Mouse (Mus musculus) forebrain, embryonic 14.5 days (tissue): ENCODE measurements around the gene Tbx5. TPM values are rescaled to one million over a fixed set of nuclear protein-coding genes. Genes with fewer than 3 reads are reported as not detected.

Source experiments
- ATAC-seq: fragments of 200-750 bp; cut with Nextera tagmentation; 2 replicates; pipeline ENCODE4 v1.8.0; 2017; ENCODE audit warnings: mild to moderate bottlenecking, moderate library complexity
- DNase-seq: peaks from one replicate; pipeline ENCODE4 v3.0.0-alpha.2; 2015; ENCODE audit warnings: low spot score
- H3K27ac ChIP-seq: fragments of 300-500 bp; sonication (generic); 2 replicates; pipeline ENCODE4 v1.5.1; 2014; ENCODE audit warnings: low read depth, mild to moderate bottlenecking, control low read depth, low read length, moderate library complexity
- H3K27me3 ChIP-seq: fragments of 300-500 bp; sonication (generic); replicated peaks from 2 replicates; pipeline ENCODE4 v1.6.1; 2014; ENCODE audit warnings: low read length, control low read depth, mixed read lengths; ENCODE audit not compliant: control insufficient read depth, insufficient read depth
- H3K36me3 ChIP-seq: fragments of 300-500 bp; sonication (generic); 2 replicates; pipeline ENCODE4 v1.6.1; 2014; ENCODE audit warnings: low read length, control low read depth; ENCODE audit not compliant: control insufficient read depth, insufficient read depth
- H3K4me1 ChIP-seq: fragments of 300-500 bp; sonication (generic); 2 replicates; pipeline ENCODE4 v1.6.1; 2014; ENCODE audit warnings: antibody characterized with exemption, low read length, control low read depth; ENCODE audit not compliant: control insufficient read depth, insufficient read depth
- H3K4me2 ChIP-seq: fragments of 300-500 bp; sonication (generic); 2 replicates; pipeline ENCODE4 v1.6.1; 2014; ENCODE audit warnings: mild to moderate bottlenecking, control low read depth, low read length
- H3K4me3 ChIP-seq: fragments of 300-500 bp; sonication (generic); 2 replicates; pipeline ENCODE4 v1.5.1; 2014; ENCODE audit warnings: low read depth, low read length, control low read depth
- H3K9ac ChIP-seq: fragments of 300-500 bp; sonication (generic); 2 replicates; pipeline ENCODE4 v1.6.1; 2014; ENCODE audit warnings: mild to moderate bottlenecking, low read length, control low read depth, moderate library complexity
- H3K9me3 ChIP-seq: fragments of 300-500 bp; sonication (generic); replicated peaks from 2 replicates; pipeline ENCODE4 v1.6.1; 2016; ENCODE audit warnings: low read length, control low read depth, mixed read lengths; ENCODE audit not compliant: control insufficient read depth
- WGBS: fragments of 180-500 bp; shearing (Covaris S2); extraction: QIAGEN DNeasy Blood & Tissue Kit; methylation state at CpG from one replicate; pipeline ENCODE4 v1.1.7; 2014; 5-methylcytosine and 5-hydroxymethylcytosine counted together
- polyA plus RNA-seq: library from polyadenylated mRNA; unstranded; fragments of >200 nt; fragmentation: Nextera tagmentation; extraction: Ambion mirVana; gene quantifications from 2 replicates; pipeline ENCODE4 v1.2.1, GENCODE M21; 2014

Tbx5 gene
- polyA plus RNA-seq, 1 experiment from 2014 or later: 0.04 TPM

DNA sequence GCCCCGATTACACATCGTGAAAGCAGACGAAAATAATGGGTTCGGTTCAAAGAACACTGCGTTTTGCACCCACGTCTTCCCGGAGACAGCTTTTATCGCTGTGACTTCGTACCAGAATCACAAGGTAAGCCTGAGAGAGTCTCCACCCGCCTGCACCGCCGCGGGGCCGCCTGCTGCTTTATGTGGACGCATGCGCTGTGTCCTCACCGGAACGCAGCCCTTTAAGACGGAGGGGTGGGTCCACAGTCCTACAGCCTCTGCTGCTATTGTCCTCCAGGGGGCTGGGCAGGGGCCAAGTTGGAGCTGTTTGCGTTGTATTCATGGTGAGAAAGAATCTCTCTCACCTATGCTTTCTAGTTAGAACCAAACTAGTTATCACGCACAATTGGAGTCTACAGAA, 12.5 kb downstream of the Tbx5 start:
- H3K9ac ChIP-seq: no peak overlapping the region
- H3K4me3 ChIP-seq: peak overlapping the region; percentile 3; the same call in 1 of the 2 replicates
- peak; percentile 73 for DNase-seq
- peaks cover 72% of the 10 kb centered on the region for H3K27me3 ChIP-seq
- WGBS: under 1% methylated on average over 21 of the region's 21 CpGs
- peak overlapping the region; percentile 42 for H3K4me2 ChIP-seq
- no peaks in the 10 kb centered on the region for H3K9me3 ChIP-seq
- ATAC-seq: peak; percentile 83
- no peaks in the 10 kb centered on the region for H3K36me3 ChIP-seq
- H3K4me1 ChIP-seq: peaks cover 5% of the 10 kb centered on the region; the same call in 1 of the 2 replicates
- H3K27ac ChIP-seq: no peak overlapping the region

DNA sequence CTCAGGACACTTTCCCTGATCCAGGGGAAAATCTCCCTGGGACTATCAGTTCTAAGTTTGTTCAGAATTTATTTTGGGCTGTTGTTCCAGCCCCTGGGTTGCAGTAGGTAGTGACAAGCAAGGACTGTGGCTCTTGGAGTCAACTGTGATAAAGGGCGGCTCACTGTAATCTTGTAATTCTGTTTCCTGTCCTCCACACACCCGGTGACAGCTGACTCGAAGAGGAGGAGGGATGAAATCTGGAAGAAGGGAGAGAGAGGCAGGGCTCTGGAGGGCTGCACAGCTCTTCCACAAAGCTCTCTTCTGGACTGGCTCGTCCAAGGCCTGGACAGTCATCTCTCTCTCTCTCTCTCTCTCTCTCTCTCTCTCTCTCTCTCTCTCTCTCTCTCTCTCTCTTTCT, 24.6 kb downstream of the Tbx5 start:
- 0 out of 2 replicates have a peak, but pooled peaks cover 3% of the 10 kb centered on the region for H3K27me3 ChIP-seq
- H3K4me3 ChIP-seq: no peak overlapping the region
- H3K4me1 ChIP-seq: no peaks in the 10 kb centered on the region
- DNase-seq (no peak), ATAC-seq (no peak)
- no peak overlapping the region for H3K9ac ChIP-seq
- H3K27ac ChIP-seq: no peak overlapping the region
- no peak overlapping the region for H3K4me2 ChIP-seq
- no peaks in the 10 kb centered on the region for H3K9me3 ChIP-seq
- 64% methylated on average over 4 of the region's 4 CpGs for WGBS
- H3K36me3 ChIP-seq: no peaks in the 10 kb centered on the region

DNA sequence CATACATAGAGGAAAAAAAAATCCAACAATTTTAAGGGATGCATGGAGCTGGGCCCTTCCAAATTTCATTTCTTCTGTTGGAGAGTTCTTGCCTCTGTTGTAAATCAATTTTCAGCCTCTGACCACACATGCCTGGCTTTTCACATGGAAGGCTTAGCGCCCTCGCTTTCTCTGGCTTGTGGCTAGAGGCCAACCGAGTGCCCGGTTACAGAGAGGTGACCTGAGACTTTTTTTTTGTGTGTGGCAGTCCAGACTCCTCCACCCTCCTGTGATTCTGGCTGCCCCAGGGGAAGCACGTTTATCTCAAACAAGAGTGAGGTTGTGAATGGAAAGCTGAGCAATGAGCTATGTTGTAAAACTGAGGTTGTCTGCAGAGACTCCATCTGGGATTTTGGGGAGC, 28.8 kb downstream of the Tbx5 start:
- no peak overlapping the region for H3K4me2 ChIP-seq

DNA sequence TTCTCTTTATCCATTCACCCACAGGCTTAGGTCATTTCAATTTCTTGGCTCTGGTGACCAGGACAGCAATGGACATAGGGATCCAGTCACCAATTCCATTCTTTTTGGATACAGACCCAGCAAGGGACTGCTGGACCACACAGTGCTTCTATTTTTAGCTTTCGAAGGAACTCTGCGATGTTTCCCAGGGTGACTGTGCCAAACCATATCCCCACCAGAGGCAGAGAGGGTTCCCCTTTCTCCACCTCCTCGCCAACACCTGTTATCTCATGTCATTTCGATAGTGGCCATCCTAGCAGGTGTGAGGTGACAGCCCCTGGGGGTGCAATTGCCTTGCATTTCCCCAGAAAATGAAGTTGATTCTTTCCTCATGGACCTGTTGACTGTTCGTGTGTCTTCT, 30.0 kb downstream of the Tbx5 start:
- Histone ChIP-seq H3K4me2 (no peak overlapping the region), H3K27me3 (0 out of 2 replicates have a peak, but pooled peaks cover 3% of the 10 kb centered on the region), H3K36me3 (no peaks in the 10 kb centered on the region), H3K4me3 (no peak overlapping the region), H3K4me1 (peaks cover 9% of the 10 kb centered on the region), H3K27ac (no peak overlapping the region), H3K9me3 (no peaks in the 10 kb centered on the region), H3K9ac (no peak overlapping the region)
- ATAC-seq: no peak
- DNase-seq: no peak
- WGBS: 85% methylated on average over 5 of the region's 5 CpGs

More for the DNA sequence above, 28.8 kb downstream of the Tbx5 start:
- no peaks in the 10 kb centered on the region for H3K9me3 ChIP-seq
- H3K27ac ChIP-seq: no peak overlapping the region
- no peaks in the 10 kb centered on the region for H3K36me3 ChIP-seq
- WGBS: 70% methylated on average over 5 of the region's 5 CpGs
- 0 out of 2 replicates have a peak, but pooled peaks cover 3% of the 10 kb centered on the region for H3K27me3 ChIP-seq
- 0 out of 2 replicates have a peak, but pooled peaks cover 3% of the 10 kb centered on the region for H3K4me1 ChIP-seq
- H3K9ac ChIP-seq: no peak overlapping the region
- DNase-seq: no peak
- no peak overlapping the region for H3K4me3 ChIP-seq
- ATAC-seq: no peak

DNA sequence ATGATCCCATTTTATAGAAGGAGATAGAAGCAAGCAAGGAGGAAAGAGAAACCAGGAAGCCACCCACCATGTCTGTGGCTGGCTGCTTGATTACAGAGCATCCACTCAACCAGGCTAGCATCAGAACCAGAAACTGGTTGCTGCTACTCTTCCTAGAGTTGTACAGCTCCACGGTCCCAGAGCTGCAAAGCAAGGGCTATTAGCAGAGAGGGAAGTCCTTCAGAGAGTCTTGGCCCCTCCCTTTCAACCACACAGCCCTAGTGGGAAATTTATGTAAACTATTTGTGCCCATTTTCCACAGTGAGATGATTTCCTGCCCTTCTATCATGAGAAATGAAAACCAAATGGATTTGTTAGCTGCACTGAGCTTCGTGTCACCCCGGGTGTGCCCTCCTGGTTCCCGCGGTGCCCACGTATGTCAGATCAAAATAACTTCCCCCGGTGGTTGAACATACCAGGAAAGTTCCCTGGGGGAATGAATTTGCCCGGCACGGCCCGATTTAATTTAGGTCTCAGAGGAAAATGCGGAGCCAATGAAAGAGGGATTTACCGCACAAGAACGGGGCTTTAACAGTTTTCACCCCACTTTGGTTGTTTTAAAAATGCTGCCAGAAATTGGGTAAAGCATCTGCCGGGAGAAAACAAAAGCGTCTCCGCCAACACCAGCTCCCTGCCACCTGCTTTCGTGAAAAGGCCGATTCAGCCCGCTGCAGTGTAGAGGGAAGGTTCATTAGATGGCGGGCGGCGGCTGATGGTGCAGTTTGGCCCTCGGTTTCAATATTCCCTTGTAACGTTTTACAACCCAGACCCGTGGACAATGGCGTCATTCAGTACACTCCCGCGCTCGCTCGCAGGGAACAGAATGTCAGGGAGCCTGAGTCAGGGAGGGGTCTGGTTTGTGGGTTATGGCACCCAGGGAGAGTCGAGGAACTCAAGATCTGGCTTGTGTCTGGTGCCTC, 34.1 kb downstream of the Tbx5 start:
- H3K27ac ChIP-seq: peak overlapping the region; percentile 15; the same call in 1 of the 2 replicates
- H3K36me3 ChIP-seq: no peaks in the 10 kb centered on the region
- H3K4me1 ChIP-seq: peaks cover 9% of the 10 kb centered on the region
- 3% methylated on average over 31 of the region's 31 CpGs for WGBS
- no peaks in the 10 kb centered on the region for H3K27me3 ChIP-seq
- H3K9me3 ChIP-seq: no peaks in the 10 kb centered on the region
- peak; percentile 84 for DNase-seq
- peak; percentile 82 for ATAC-seq
- H3K4me3 ChIP-seq: peak overlapping the region; percentile 21; the same call in 1 of the 2 replicates
- H3K9ac ChIP-seq: peak overlapping the region; percentile 53
- H3K4me2 ChIP-seq: peak overlapping the region; percentile 54

DNA sequence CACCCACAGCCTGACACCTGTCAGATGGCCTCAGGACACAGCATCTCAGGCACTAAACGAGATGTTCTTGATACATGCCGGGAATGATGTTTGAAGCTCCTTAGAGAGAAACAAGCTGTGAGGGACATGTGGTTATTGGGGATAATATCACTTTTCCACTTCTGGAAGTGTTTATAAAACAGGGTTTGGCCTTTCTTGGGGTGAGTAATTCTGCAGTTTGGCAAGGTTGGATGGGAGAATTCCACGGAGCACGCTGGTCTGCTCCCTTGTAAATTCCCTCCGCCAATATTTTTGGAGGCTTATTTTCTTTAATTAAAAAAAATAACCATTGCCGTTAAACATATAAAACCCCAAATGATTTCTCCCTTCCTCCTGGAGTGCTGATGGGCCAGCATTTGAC, 35.5 kb downstream of the Tbx5 start:
- 88% methylated on average over 6 of the region's 6 CpGs for WGBS
- no peak overlapping the region for H3K27ac ChIP-seq
- DNase-seq (no peak), ATAC-seq (no peak)
- peaks cover 9% of the 10 kb centered on the region for H3K4me1 ChIP-seq
- H3K36me3 ChIP-seq: no peaks in the 10 kb centered on the region
- no peak overlapping the region for H3K9ac ChIP-seq
- H3K27me3 ChIP-seq: no peaks in the 10 kb centered on the region
- no peak overlapping the region for H3K4me3 ChIP-seq
- H3K9me3 ChIP-seq: no peaks in the 10 kb centered on the region
- no peak overlapping the region for H3K4me2 ChIP-seq

DNA sequence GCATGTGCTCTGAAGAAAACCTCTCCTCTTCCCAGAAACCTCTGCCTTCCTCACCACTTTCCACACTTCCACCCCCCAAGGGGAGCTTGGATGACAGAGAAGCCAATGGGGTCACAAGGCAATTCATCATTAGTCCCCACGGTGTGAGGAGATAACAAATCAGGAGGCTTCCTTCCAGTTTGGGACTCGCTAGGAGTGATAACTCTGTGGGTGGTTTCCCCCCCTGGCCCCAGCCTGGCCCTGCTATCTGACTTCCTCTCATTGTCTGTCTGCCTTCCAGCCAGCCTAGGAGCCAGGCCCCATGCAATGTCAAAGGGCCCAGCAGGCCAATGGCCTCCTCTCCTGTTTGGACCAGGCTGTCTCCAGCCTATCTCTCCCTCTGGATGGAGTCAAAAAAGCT, 43.0 kb downstream of the Tbx5 start:
- no peak overlapping the region for H3K4me3 ChIP-seq
- H3K9me3 ChIP-seq: no peaks in the 10 kb centered on the region
- H3K27me3 ChIP-seq: no peaks in the 10 kb centered on the region
- no peak overlapping the region for H3K27ac ChIP-seq
- no peak overlapping the region for H3K4me2 ChIP-seq
- no peak overlapping the region for H3K9ac ChIP-seq
- DNase-seq (no peak), ATAC-seq (no peak)
- 53% methylated on average over 2 of the region's 2 CpGs for WGBS
- no peaks in the 10 kb centered on the region for H3K4me1 ChIP-seq
- H3K36me3 ChIP-seq: no peaks in the 10 kb centered on the region

DNA sequence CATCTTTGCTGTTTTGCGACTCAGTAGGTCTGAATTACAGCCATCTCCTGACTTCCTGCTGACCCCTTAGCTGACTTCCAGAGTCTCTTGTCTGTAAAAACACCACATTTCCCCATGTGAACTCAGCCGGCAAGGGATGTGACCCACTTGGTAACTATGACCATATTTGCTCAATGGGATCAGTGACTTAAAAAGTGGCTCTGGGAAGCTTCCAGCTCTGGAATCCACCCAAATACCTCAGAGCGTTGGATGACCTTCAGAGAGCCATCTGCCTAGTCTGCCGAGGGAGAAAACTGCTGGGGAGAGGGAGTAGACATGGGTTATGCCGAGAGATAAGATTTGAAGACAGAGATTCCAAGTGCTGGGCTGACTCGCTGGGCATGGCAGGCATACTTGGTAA, 44.7 kb downstream of the Tbx5 start:
- Histone ChIP-seq H3K4me3 (no peak overlapping the region), H3K36me3 (no peaks in the 10 kb centered on the region), H3K9ac (no peak overlapping the region), H3K4me2 (no peak overlapping the region), H3K27me3 (no peaks in the 10 kb centered on the region), H3K9me3 (no peaks in the 10 kb centered on the region), H3K4me1 (no peaks in the 10 kb centered on the region), H3K27ac (no peak overlapping the region)
- DNase-seq (no peak), ATAC-seq (no peak)
- WGBS: 80% methylated on average over 6 of the region's 6 CpGs

DNA sequence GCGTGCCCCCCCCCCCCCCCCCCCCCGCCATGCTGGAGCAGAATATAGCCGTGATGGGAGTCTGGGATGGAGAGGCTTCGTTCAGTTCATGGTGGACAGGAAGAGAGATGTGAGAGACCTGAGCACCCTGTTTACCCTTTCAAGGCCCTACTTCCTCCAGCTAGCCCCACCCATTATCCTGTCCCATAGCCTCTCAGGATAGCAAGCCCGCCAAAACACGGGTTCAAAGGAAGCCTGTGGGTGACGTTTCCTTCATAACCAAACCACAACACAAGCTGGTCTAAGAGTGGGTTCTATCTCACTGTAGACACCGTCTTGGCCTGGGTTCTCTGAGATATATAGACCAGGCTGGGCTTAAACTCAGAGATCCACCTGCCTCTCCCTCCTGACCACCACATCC, 53.1 kb downstream of the Tbx5 start:
- H3K9ac ChIP-seq: no peak overlapping the region
- 82% methylated on average over 7 of the region's 8 CpGs for WGBS
- no peak for ATAC-seq
- no peaks in the 10 kb centered on the region for H3K9me3 ChIP-seq
- H3K4me1 ChIP-seq: no peaks in the 10 kb centered on the region
- no peak for DNase-seq
- H3K27me3 ChIP-seq: no peaks in the 10 kb centered on the region
- no peak overlapping the region for H3K4me3 ChIP-seq
- no peaks in the 10 kb centered on the region for H3K36me3 ChIP-seq
- H3K4me2 ChIP-seq: no peak overlapping the region
- H3K27ac ChIP-seq: no peak overlapping the region
